Mouse (Mus musculus): Measurements from ENCODE around the gene Slc6a21. TPM values are rescaled to one million over a fixed set of nuclear protein-coding genes. Genes with fewer than 3 reads are reported as not detected.
A peak's percentile ranks its signal among the peaks of the same experiment; 100 is the strongest.

Slc6a21 gene
- polyA plus RNA-seq, 1 experiment from 2014 or later, result not detected

- no peak overlapping the region for H3K9ac ChIP-seq
- no peak for DNase-seq (ENCODE audit: low spot score)
Observed at GRCm38 (mm10) chr7:45234333-45234841, 42.9 kb upstream of the Slc6a21 start.

GRCm38 (mm10) chr7:45234922-45235571, 42.3 kb upstream of the Slc6a21 start:
- Histone ChIP-seq H3K36me3 (replicated peaks; ENCODE audit: control insufficient read depth, insufficient read depth) (peaks cover 9% of the 10 kb centered on the region; the same call in 1 of the 2 replicates), H3K27ac (peak overlapping the region; percentile 15; the same call in 1 of the 2 replicates), H3K9me3 (ENCODE audit: control insufficient read depth, low read length) (no peaks in the 10 kb centered on the region), H3K4me3 (replicated peaks; ENCODE audit: low read length) (no peak overlapping the region), H3K27me3 (ENCODE audit: control insufficient read depth, insufficient read depth, low read length) (no peaks in the 10 kb centered on the region), H3K4me2 (replicated peaks) (peak overlapping the region; percentile 32), H3K9ac (no peak overlapping the region), H3K4me1 (replicated peaks; ENCODE audit: control insufficient read depth, insufficient read depth, low read length) (peaks cover 11% of the 10 kb centered on the region)
- DNase-seq (ENCODE audit: low spot score) (peak; percentile 45), ATAC-seq (ENCODE audit: low FRiP score) (peak; percentile 61)
- 9% methylated on average over 21 of the region's 21 CpGs for WGBS

More at GRCm38 (mm10) chr7:45234333-45234841, 42.9 kb upstream of the Slc6a21 start:
- no peak overlapping the region for H3K27ac ChIP-seq
- H3K36me3 ChIP-seq (replicated peaks; ENCODE audit: control insufficient read depth, insufficient read depth), result peaks cover 9% of the 10 kb centered on the region; the same call in 1 of the 2 replicates
- no peak for ATAC-seq (ENCODE audit: low FRiP score)
- peaks cover 11% of the 10 kb centered on the region for H3K4me1 ChIP-seq (replicated peaks; ENCODE audit: control insufficient read depth, insufficient read depth, low read length)
- WGBS, result 8% methylated on average over 29 of the region's 29 CpGs
- no peaks in the 10 kb centered on the region for H3K27me3 ChIP-seq (ENCODE audit: control insufficient read depth, insufficient read depth, low read length)
- no peak overlapping the region for H3K4me3 ChIP-seq (replicated peaks; ENCODE audit: low read length)
- peak overlapping the region; percentile 32 for H3K4me2 ChIP-seq (replicated peaks)
- no peaks in the 10 kb centered on the region for H3K9me3 ChIP-seq (ENCODE audit: control insufficient read depth, low read length)

DNA sequence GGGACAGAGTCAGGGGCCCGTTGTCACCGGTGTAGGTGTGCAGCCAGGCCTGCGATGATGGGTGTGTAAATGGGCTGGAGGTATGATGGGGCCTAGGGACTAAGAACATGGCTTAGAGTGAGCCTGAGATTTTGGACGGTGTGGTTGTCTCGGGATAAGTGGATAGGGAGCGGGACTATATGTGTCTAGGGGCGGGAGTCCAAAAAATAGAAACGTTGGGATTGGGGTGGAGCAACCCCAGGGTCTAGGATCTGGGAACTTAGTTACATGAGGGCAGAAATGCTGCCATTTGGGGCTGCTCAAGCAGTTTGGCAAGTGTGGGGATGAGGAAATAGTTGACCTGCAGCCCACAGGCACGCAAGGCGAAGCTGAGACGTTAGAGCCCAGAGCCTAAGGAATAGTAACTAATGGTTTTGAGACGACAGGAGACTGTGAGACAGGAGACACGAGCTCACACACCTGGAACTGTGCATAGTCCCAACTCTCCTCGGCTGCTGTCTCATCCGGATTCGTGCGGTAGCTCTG, 41.6 kb upstream of the Slc6a21 start:
- peak overlapping the region; percentile 15; the same call in 1 of the 2 replicates for H3K27ac ChIP-seq
- H3K36me3 ChIP-seq (replicated peaks; ENCODE audit: control insufficient read depth, insufficient read depth), result peaks cover 9% of the 10 kb centered on the region; the same call in 1 of the 2 replicates
- peaks cover 2% of the 10 kb centered on the region; the same call in 1 of the 2 replicates for H3K27me3 ChIP-seq (ENCODE audit: control insufficient read depth, insufficient read depth, low read length)
- DNase-seq (ENCODE audit: low spot score) (no peak), ATAC-seq (ENCODE audit: low FRiP score) (no peak; the same call in 1 of the 2 replicates)
- 32% methylated on average over 17 of the region's 17 CpGs for WGBS
- no peaks in the 10 kb centered on the region for H3K9me3 ChIP-seq (ENCODE audit: control insufficient read depth, low read length)
- peak overlapping the region; percentile 32 for H3K4me2 ChIP-seq (replicated peaks)
- H3K4me1 ChIP-seq (replicated peaks; ENCODE audit: control insufficient read depth, insufficient read depth, low read length), result peaks cover 15% of the 10 kb centered on the region
- H3K9ac ChIP-seq, result no peak overlapping the region
- H3K4me3 ChIP-seq (replicated peaks; ENCODE audit: low read length), result no peak overlapping the region

GRCm38 (mm10) chr7:45237747-45238699, 39.3 kb upstream of the Slc6a21 start:
- DNase-seq (ENCODE audit: low spot score) (no peak), ATAC-seq (ENCODE audit: low FRiP score) (no peak)
- 76% methylated on average over 17 of the region's 17 CpGs for WGBS
- Histone ChIP-seq H3K9me3 (ENCODE audit: control insufficient read depth, low read length) (no peaks in the 10 kb centered on the region), H3K4me1 (replicated peaks; ENCODE audit: control insufficient read depth, insufficient read depth, low read length) (peaks cover 20% of the 10 kb centered on the region), H3K4me3 (replicated peaks; ENCODE audit: low read length) (no peak overlapping the region), H3K27me3 (ENCODE audit: control insufficient read depth, insufficient read depth, low read length) (peaks cover 9% of the 10 kb centered on the region), H3K27ac (no peak overlapping the region), H3K4me2 (replicated peaks) (no peak overlapping the region), H3K36me3 (replicated peaks; ENCODE audit: control insufficient read depth, insufficient read depth) (no peaks in the 10 kb centered on the region), H3K9ac (no peak overlapping the region)

- H3K27me3 ChIP-seq (ENCODE audit: control insufficient read depth, insufficient read depth, low read length), result peaks cover 9% of the 10 kb centered on the region
- H3K4me1 ChIP-seq (replicated peaks; ENCODE audit: control insufficient read depth, insufficient read depth, low read length), result peaks cover 20% of the 10 kb centered on the region
- no peak for DNase-seq (ENCODE audit: low spot score)
- no peak within 1 kb of the TSS for H3K4me2 ChIP-seq (replicated peaks)
- no peak within 1 kb of the TSS for H3K9ac ChIP-seq
- no peak for ATAC-seq (ENCODE audit: low FRiP score)
- WGBS, result 34% methylated on average over 20 of the region's 20 CpGs
- no peak within 1 kb of the TSS for H3K27ac ChIP-seq
- no peak within 1 kb of the TSS for H3K4me3 ChIP-seq (replicated peaks; ENCODE audit: low read length)
- H3K36me3 ChIP-seq (replicated peaks; ENCODE audit: control insufficient read depth, insufficient read depth), result no peaks in the 10 kb centered on the region
- no peaks in the 10 kb centered on the region for H3K9me3 ChIP-seq (ENCODE audit: control insufficient read depth, low read length)
Observed at GRCm38 (mm10) chr7:45238723-45239496, 38.4 kb upstream of the Slc6a21 start, which contains the start of gene Cd37. Cd37 (minus strand) TSS chr7:45239115.

GRCm38 (mm10) chr7:45240109-45240508, 37.2 kb upstream of the Slc6a21 start:
- H3K4me2 ChIP-seq (replicated peaks), result peak overlapping the region; percentile 69

DNA sequence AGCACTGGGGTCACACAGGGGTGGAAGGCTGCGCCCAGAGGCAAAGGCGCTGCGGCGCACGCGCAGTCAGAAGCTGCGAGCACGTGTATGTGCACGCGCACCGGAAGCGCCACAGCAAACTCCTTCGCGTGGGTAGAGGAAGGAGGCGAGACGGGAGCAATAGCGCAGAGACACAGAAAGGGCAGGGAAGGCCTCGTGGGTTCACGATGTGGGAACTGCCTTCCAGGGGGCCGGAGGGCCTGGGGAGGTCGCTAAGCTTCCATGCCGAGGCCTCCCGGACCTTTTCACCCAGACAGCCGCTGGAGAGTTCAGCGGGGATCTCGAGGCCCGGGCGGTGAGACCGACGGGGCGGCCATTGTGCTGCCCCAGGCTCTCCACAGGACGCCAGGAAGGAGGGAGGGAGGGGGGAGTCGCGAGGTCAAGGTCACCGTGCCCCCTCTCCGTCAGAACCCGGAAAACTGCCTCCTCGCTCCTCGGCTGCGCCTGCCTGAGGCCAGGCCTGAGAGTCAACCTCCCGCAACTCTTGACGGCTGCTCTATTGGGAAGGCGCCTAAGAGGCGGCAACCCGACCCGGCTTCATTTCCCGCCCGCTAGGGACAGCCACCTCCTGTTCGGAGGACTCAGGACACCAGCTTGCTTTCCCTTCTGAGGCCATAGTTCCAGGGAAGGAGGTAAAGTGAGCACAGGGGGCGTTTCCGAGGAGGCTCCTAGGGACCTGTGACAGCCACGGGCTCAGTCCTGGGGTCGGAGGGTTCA, 36.5 kb upstream of the Slc6a21 start, which contains the start of gene Slc6a16:
Slc6a16 (plus strand) TSS at position 453 of the 756 bp plus-strand sequence.
- Histone ChIP-seq H3K9me3 (ENCODE audit: control insufficient read depth, low read length) (no peaks in the 10 kb centered on the region), H3K27me3 (ENCODE audit: control insufficient read depth, insufficient read depth, low read length) (peaks cover 9% of the 10 kb centered on the region), H3K27ac (no peak within 1 kb of the TSS), H3K4me1 (replicated peaks; ENCODE audit: control insufficient read depth, insufficient read depth, low read length) (peaks cover 10% of the 10 kb centered on the region), H3K4me3 (replicated peaks; ENCODE audit: low read length) (peak within 1 kb of the TSS; percentile 39), H3K9ac (peak within 1 kb of the TSS; percentile 51; the same call in 1 of the 2 replicates), H3K36me3 (replicated peaks; ENCODE audit: control insufficient read depth, insufficient read depth) (no peaks in the 10 kb centered on the region), H3K4me2 (replicated peaks) (peak within 1 kb of the TSS; percentile 69)
- DNase-seq (ENCODE audit: low spot score), result peak; percentile 71
- WGBS, result 7% methylated on average over 53 of the region's 53 CpGs
- peak; percentile 53; the same call in 1 of the 2 replicates for ATAC-seq (ENCODE audit: low FRiP score)

More at GRCm38 (mm10) chr7:45240109-45240508, 37.2 kb upstream of the Slc6a21 start:
- peaks cover 11% of the 10 kb centered on the region for H3K4me1 ChIP-seq (replicated peaks; ENCODE audit: control insufficient read depth, insufficient read depth, low read length)
- no peak overlapping the region for H3K27ac ChIP-seq
- ATAC-seq (ENCODE audit: low FRiP score) (no peak), DNase-seq (ENCODE audit: low spot score) (no peak)
- H3K9me3 ChIP-seq (ENCODE audit: control insufficient read depth, low read length), result no peaks in the 10 kb centered on the region
- 75% methylated on average over 7 of the region's 7 CpGs for WGBS
- H3K4me3 ChIP-seq (replicated peaks; ENCODE audit: low read length), result no peak overlapping the region
- no peak overlapping the region for H3K9ac ChIP-seq
- no peaks in the 10 kb centered on the region for H3K36me3 ChIP-seq (replicated peaks; ENCODE audit: control insufficient read depth, insufficient read depth)
- H3K27me3 ChIP-seq (ENCODE audit: control insufficient read depth, insufficient read depth, low read length), result peaks cover 9% of the 10 kb centered on the region

DNA sequence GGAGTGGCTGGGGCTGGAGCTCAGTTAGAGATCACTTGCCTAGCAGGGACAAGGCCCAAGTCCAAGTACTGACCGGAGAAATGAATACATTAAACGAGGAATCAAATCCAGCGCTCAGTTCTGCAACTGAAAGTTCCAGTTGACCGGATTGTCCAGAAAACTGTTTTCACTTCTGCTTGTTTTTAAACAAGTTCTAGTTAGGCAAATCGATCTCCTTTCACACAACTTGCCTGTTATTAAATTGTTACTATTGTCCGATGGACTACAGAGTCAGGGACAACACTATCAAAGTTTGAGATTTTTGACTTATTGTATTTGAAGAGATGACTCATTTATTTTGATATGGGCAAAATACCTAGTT, 35.9 kb upstream of the Slc6a21 start:
- H3K4me1 ChIP-seq (replicated peaks; ENCODE audit: control insufficient read depth, insufficient read depth, low read length), result peaks cover 10% of the 10 kb centered on the region
- 74% methylated on average over 6 of the region's 6 CpGs for WGBS
- no peak for ATAC-seq (ENCODE audit: low FRiP score)
- peak overlapping the region; percentile 69 for H3K4me2 ChIP-seq (replicated peaks)
- H3K36me3 ChIP-seq (replicated peaks; ENCODE audit: control insufficient read depth, insufficient read depth), result no peaks in the 10 kb centered on the region
- H3K27me3 ChIP-seq (ENCODE audit: control insufficient read depth, insufficient read depth, low read length), result peaks cover 9% of the 10 kb centered on the region
- peak overlapping the region; percentile 39; the same call in 1 of the 2 replicates for H3K4me3 ChIP-seq (replicated peaks; ENCODE audit: low read length)
- no peak for DNase-seq (ENCODE audit: low spot score)
- 0 out of 2 replicates have a peak overlapping the region, but pooled peaks have one; percentile 51 for H3K9ac ChIP-seq
- H3K9me3 ChIP-seq (ENCODE audit: control insufficient read depth, low read length), result no peaks in the 10 kb centered on the region
- no peak overlapping the region for H3K27ac ChIP-seq
